Mouse (Mus musculus) CH12.LX (cell line): ENCODE results near the gene Gm11627.

Experiments used
- CHD2 ChIP-seq: IDR thresholded peaks from 2 replicates; pipeline ENCODE4 v1.6.1; 2011; ENCODE audit warnings: low read length, improper control_type of control experiment
- CTCF ChIP-seq, 2 experiments: IDR thresholded peaks in 1 of 2; conservative IDR thresholded peaks in 1 of 2; 2 replicates each; pipeline ENCODE4 v1.5.1; 2011 to 2012; ENCODE audit warnings: low read depth in 2 of 2, low read length in 2 of 2, improper control_type of control experiment in 1 of 2, inconsistent platforms in 1 of 2, mild to moderate bottlenecking in 1 of 2, moderate library complexity in 1 of 2
- GABPA ChIP-seq: IDR thresholded peaks from 2 replicates; pipeline ENCODE4 v1.6.1; 2012; ENCODE audit warnings: low read depth, low read length, improper control_type of control experiment, inconsistent platforms; ENCODE audit not compliant: insufficient replicate concordance
- KAT2A ChIP-seq: IDR thresholded peaks from 2 replicates; pipeline ENCODE4 v1.6.1; 2012; ENCODE audit warnings: low read length, improper control_type of control experiment, inconsistent platforms; ENCODE audit not compliant: insufficient replicate concordance
- MAFK ChIP-seq: IDR thresholded peaks from 2 replicates; pipeline ENCODE4 v1.6.1; 2011; ENCODE audit warnings: low read length, improper control_type of control experiment; ENCODE audit not compliant: insufficient replicate concordance
- MYC ChIP-seq: IDR thresholded peaks from 2 replicates; pipeline ENCODE4 v1.6.1; 2011; ENCODE audit warnings: low read depth, mild to moderate bottlenecking, improper control_type of control experiment, low read length
- NELFE ChIP-seq: IDR thresholded peaks from 2 replicates; pipeline ENCODE4 v1.6.1; 2011; ENCODE audit warnings: low read depth, low read length, improper control_type of control experiment
- POLR2A ChIP-seq: IDR thresholded peaks from 2 replicates; pipeline ENCODE4 v1.6.1; 2011; ENCODE audit warnings: low read depth, mild to moderate bottlenecking, improper control_type of control experiment, low read length
- SMC3 ChIP-seq: IDR thresholded peaks from 2 replicates; pipeline ENCODE4 v1.6.1; 2011; ENCODE audit warnings: low read depth, low read length, improper control_type of control experiment
- TBP ChIP-seq: conservative IDR thresholded peaks from 2 replicates; pipeline ENCODE4 v1.6.1; 2011; ENCODE audit warnings: low read depth, low read length, improper control_type of control experiment
- TCF12 ChIP-seq: IDR thresholded peaks from 2 replicates; pipeline ENCODE4 v1.6.1; 2014; ENCODE audit warnings: low read depth, mild to moderate bottlenecking, inconsistent platforms, low read length, improper control_type of control experiment
- ZKSCAN1 ChIP-seq: IDR thresholded peaks from 2 replicates; pipeline ENCODE4 v1.6.1; 2012; ENCODE audit warnings: low read depth, inconsistent platforms, low read length, improper control_type of control experiment, borderline replicate concordance
- ZNF384 ChIP-seq: IDR thresholded peaks from 2 replicates; pipeline ENCODE4 v1.6.1; 2012; ENCODE audit warnings: low read depth, low read length, improper control_type of control experiment, inconsistent platforms

DNA sequence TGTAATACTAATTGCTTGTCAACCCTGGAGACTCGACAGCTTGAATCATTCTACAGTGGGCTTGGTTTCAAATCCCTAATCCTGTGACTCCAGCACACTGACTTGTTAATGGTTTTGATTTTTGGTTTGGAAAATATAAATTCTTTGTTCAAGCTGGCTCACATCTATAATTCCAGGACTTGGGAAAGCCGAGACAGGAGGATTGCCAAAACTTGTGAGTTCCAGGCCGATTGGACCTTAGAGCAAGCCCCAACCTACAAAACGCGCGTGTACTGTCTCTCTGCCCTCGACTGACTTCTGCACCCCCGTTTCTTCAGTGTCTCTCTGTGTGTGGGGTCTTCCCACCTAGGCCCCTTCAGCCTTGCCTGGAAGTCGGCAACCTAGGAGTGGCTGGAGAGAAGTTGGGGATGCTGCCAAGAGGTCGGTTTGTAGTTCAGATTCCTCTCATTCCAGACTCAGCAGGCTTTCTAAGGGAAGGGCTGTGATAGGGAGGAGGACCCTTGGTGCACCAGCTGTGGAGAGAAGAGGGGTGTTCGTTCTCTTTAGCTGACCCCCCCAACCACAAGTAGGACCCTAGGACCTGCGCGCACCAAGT lies 2.9 kb upstream of the Gm11627 start:
- TF ChIP-seq POLR2A (no peak), TBP (no peak), CTCF (conservative IDR thresholded peaks at IDR 0.05 in 1 of 2, IDR thresholded peaks at IDR 0.05 in 1 of 2; ENCODE audit: low read depth in 2 of 2, low read length in 2 of 2) (no peak), TCF12 (no peak), GABPA (no peak), NELFE (no peak), SMC3 (no peak), CHD2 (no peak), KAT2A (no peak), MAFK (no peak), MYC (no peak), ZNF384 (no peak), ZKSCAN1 (no peak)
